Mouse (Mus musculus): ENCODE data around the gene Tomm70a.

The Tomm70a gene

DNA sequence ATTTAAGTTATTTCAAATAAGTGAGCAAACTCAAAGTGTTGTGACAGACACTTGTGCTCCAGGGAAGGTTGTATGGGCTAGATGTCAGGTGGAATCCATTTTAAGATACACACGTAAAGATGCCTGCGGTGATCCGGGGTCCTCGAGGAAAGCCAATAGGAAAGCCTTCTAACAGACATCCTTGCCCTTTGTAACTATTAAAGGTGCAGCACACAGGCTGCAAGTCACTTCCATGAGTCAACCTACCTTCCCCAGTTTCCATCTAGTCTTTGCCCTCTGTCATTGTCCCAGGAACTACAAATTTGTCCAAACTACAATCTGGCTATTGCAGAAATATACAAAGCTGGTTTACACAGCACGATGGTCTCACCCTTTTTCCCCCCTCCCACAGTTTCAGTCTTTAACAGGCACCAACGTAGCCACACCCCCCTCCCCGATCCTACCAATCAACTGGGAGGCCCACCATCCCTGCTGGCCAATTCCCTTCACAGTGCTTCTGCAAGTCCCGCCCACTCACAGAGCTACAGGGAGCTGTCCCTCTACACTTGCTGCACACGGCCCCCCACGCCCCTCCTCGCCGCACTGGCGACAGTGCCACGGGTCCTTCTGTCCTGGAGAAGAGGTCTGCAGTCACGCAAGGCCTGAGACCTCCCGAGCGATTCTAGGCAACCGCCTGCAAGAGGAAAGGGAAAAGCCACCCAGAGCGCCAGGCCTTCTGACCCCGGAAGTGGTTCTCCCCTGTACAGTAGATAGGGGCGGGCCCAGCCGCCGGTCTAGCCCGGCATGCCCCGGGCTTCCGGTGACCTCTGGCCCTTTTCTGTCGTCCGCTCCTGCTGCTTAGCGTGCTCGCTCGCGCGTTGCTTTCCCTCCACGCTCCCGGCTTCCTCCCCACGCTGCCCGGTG lies at the start of gene Tomm70a:
Tomm70a (plus strand) TSS at position 791 of the 903 bp plus-strand sequence.
- DNase-seq: peak; percentile 94 to 97

DNA sequence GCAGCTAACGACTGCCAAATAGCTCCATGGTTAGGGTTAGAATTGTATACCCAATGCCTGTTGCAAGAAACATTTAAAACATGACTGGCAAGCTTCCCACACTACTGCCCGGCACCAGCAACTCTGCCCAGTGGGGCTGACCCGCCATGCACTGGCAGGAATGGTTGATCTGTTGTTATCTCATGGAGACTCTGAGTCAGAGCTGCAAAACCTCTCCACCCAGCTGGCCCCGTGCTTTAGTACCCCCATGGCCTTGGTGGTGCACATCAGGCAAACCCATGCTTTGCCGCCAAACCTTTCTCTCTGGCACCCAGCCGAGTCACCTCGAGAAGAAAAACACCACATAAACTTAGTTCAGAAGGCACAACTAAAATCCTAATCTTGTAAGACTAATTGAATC lies 45.5 kb upstream of the Tomm70a start:
- DNase-seq: no peak

DNA sequence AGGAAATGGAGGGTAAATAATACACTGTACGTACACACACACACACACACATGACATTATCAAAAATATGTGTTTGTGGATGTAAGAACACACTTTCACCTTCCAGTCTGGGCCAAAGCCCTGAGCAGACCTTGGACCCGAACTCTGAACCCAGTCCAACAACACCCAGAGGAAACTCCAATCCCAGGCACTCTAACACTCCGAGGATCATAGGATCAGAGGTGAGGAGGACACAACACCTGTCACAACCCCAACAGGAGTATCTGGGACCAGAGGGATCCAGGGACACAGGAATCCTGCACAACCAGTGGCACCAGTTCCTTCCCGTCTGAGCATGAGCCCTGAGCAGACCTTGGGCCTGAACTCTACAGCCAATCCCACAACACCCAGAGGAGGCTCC lies 41.9 kb upstream of the Tomm70a start:
- no peak for DNase-seq

DNA sequence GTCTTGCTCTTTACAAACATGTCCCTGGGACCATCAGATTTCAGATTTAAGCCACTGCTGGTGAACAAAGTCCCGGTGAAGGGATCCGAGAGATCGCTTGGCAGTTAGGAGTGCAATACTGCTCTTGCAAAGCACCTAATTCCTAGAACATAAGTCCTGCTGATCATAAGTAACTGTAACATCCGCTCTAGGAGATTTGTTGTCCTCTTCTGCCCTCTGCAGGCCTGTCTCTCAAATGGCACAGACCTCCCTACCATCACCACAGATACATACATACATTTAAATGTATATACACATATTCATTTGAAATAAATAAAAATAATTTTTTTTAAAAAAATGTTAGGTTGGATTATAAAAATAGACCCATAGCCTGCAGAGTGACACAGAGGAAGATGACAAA lies 29.0 kb upstream of the Tomm70a start:
- DNase-seq: peak; percentile 60 to 64

DNA sequence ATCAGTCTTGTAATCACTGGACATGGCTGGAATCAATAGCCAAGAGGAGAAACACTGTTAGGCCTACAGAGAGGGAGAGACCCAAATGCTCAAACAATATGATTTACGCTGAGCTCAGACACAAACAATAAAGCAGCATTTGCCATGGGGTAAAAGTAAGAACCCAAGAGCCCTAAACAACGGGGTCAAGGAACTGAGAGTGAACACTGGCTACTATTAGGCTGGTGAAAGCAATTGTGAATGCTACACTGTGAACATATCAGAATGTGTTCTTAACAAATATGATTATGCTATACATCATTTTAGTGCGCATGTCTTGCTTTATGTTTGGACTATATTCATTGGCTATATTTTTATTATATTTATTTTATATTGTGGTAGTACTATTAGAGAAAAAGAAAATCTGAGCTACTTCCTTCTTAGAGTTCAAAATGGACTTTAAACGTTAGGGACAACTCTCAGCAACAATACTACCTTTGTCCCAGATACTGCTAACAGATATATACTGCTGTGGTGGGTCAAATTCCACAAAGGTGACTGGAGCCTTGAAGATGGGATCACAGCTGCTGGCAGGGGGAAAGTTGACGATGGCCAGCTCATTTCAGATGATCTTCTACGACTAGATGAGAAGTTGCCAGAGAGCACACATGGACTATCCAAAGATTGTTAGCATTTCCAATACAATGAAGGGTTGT lies 28.4 kb upstream of the Tomm70a start:
- DNase-seq: no peak

DNA sequence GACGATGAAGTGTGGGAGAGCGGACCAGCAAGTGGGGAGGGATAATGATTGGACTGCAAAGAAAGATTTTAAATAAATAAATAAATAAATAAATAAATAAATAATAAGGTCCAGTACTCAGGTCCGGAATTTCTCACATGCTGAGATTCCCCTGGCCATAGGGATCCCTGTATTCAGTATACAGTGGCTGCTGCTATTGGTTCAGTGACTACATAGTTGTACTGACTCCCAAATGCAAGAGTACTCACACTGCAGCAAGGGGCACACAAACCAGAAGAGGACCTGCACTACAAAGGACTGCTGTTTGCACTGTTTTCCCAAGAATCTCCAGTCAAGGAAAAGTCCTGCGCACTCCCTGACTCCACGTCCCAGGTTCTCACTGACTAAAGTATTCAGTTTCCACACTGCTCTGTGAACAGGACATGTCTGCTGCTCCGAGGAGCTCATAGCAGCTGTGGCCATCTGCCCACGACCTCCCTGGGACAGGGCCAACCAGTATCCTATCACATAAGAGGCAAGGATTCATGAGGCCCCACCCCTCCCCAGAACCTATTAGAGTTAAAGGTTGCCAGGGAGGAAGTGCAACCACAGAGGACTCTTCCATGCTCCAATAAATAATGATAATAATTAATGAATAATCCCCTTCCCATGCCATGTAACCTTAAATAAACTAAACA lies 22.9 kb upstream of the Tomm70a start:
- peak; percentile 41 to 56 for DNase-seq

DNA sequence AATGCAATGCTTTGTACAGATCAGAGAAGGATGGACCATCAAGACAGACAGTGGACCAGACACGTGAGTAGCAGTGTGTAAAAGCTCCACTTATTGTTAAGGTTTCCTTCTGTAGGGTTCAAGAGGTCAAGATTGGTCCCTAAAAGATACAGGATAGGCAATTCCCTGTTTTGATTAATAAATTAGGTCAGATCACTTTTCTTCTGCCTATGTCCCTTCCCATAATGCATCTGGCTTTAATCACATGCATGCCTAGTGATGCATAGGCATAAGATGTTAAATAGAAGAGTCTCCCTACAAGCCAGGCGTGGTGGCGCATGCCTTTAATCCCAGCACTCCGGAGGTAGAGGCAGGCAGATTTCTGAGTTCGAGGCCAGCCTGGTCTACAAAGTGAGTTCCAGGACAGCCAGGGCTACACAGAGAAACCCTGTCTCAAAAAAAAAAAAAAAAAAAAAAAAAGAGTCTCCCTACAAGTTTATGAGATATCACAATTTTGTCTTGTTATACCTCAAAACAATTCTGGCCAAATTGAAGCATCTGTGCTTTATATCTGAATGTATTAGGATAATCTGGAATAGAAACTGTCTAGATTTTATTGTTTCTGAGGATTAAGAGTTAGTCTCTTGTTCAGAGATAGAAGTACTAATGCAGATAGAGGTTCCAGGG lies 21.8 kb upstream of the Tomm70a start:
- DNase-seq: no peak

DNA sequence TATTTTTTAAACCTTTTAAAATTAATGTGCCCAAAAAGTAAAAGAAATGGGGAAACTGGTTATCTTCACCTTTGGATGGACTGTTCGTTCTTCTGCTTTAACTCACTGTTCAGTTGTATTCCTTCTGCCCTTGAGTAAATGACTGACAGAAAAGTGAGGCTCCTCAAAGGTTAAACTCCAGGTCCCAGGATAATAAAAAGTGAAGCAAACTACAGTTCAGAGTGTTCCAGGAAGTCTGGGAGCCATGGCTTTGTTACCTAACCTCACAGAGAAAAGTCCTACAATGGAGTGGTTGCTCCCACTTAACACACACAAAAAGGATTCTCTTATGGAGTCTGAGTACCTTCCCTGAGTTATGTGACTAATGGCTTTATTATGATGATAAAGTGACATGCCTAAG lies 20.3 kb upstream of the Tomm70a start:
- no peak for DNase-seq

DNA sequence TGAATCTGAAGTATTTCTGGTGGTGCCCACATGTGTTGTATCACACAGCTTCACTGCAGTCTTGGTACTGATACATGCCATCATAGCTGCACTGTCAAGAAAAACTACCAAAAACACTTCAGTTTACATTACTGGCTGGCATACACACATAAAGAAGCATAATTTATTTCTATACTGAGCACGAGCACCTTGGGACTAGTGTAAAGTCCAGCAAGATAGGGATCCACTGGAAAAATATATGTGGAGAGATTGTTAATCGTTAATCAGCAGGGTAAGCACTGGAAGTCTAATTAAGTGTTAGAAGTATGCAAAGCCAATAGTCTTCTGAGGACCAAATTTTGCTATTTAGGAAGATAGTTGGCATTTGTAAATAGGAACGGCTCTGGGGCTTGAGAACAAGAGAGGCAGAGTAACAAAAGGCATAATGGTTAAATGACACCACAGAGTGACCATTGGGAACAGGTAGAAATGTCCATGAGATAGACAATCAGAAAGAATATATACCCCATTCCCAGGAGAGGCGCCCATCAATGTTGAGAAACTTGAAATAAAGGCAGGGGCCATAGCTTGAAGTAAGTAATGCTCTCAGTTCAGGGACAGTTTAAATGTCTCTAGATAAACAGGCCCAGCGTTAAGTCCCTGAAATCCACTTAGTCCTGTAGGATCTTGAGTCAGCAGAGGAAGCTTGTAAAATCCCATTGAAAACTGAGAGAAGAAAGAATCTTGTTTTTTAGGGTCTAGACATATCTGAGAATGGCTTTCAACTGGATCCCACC lies 15.1 kb upstream of the Tomm70a start:
- no peak for DNase-seq

DNA sequence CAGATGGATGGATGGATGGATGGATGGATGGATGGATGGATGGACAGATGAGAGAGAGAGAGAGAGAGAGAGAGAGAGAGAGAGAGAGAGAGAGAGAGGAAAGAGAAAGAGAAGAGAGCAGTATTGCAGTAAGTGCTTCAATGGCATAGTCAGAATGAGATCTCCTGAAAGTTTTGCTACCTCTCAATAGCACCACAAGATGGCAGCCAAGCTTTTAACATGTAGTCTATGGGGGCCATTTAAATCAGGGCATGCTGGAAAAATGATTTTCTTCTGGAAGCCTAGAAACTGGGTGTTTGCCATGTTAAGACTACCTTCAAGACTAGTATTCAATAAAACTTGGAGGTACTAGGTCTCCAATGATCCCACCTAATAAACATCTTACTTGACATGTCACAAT lies 5.4 kb upstream of the Tomm70a start:
- DNase-seq: no peak

DNA sequence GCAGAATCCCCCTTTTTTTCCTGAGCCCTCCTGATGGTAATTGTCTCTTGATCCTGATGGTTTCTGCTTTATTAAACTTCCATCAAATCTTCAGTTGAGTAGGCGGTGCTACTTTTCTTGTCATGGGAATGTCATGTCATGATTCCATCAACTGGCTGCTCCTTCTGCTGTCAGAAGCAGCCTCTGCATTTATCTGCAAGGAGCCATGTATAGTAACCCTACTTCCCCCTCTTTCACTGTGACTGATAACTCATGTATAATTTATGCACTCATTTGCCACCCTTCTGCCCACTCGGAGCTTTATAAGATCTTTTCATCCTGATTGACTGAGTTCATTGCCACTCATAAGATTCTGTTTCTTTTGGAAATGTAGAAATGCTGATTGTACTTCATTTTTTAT lies 3.9 kb upstream of the Tomm70a start:
- DNase-seq: no peak

DNA sequence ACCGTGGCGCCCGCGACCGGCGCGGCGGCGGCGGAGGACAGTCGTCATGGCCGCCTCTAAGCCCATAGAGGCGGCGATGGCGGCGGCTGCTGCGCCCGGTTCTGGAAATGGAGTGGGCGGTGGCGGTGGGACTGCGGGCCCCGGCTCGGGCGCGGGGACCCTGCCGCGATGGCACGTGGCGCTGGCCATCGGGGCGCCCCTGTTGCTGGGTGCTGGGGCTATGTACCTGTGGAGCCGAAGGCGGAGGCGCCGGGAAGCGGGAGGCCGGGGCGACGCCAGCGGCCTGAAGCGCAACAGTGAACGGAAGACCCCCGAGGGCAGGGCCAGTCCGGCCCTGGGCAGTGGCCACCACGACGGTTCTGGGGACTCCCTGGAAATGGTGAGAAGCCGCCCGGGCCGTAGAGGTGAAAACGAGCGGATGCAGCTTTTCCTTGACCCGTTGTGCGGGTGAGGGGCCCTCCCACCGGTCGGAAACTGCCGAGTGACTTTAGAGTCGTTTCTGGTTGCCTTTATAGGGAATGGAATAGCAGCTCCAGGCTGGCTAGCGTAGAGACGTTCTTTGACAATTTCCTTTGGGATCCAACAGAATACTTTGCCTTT lies 413 bp downstream of the Tomm70a start:
- peak in 1 of 2 experiments; percentile 52 for DNase-seq

DNA sequence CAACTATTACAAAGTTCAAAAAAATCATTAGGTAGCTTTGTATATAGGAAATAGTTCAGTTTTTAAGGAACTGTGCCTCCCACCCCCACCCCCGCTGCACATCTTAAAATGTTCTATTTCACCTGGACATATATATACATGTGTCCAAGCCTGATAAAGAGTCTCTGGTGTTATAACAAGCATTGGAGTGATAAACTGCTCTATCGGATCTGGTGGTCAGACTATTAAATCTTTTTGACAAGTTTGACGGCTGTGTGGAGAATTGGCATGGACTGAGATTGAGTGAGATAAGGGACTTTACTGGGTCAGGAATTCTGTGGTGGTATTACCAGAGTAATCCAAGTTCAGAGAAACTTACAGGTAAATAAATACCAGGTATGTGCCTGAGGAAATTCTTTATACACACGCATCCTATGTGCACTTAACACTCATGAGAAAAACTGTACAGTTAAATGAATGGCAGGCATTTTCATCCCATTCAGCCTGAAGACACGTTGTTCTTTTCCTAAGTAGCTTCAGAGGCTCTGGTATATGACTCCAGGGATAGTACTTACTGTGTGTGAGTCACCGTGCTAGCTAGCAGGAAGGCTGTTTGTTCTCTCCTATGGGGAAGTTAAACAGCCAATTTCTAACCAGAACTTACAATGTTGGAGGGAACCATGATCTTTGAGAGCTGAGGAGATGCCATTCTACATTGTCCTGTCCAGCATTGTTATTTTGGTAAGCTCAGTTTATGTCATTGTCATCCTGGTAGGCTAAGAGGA lies 1.4 kb downstream of the Tomm70a start:
- DNase-seq: no peak

DNA sequence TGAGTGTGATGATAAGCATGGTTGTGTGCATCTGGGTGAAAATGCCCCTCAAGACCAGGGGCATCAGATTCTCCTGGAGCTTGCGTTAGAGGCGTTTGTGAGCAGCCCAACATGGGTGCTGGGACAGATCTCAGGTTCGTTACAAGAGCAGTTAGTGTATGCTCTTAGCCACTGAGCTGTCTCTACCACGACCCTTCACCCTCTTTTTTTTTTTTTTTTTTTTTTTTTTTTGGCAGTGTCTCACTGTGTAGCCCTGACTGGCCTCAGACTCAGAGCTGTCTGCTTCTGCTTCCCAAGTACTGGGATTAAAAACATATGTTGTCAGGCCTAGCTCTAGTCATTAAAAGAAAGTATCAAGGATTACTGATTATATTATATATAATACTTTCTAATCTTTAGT lies 4.8 kb downstream of the Tomm70a start:
- DNase-seq: no peak

DNA sequence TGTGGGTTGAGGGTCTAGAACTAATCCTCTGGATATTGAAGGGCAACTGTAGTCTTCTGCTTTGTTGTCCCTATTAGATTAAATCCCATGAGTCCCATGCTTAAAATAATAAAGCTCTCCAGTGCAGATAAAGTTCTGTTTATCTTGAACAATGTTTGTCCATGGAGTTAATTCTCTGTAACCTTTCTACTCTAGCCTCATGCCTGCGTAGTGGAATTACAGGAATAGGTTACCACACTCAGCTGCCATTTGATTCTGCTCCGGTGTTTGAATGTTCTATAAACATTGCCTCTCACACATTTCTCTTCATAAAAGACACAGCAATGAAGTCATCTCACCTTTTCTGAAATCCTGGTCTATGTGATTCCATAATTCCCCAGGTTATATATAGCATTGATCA lies 6.3 kb downstream of the Tomm70a start:
- no peak for DNase-seq

DNA sequence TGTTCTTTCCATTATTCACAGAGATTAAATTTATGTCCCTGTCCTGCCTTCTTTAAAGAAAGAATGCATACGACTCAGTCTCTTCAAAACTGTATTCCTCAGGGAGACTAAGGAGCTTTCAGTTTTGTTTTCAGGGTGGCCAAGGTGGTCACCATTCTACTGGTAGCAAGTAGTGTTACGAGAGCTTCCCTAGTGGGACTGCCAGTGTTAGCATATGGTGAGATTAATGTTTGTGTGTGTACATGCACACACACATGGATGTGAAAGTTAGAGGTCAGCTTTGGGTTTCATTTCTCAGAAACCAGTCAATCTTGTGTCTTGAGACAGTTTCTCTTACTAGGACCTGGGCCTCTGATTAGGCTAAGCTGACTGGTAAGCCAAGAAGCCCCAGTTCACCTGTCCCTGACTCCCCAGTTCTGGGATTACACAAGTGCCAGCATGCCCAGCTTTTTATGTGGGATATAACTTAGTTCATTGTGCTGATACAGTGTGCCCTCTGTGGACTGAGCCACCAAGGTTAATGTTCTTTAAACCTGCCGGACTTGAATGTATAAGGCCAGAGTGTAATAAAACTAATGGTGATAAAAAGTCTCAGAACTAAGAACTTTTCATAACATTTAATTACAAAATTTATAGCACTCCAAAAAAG lies 9.4 kb downstream of the Tomm70a start:
- no peak for DNase-seq

DNA sequence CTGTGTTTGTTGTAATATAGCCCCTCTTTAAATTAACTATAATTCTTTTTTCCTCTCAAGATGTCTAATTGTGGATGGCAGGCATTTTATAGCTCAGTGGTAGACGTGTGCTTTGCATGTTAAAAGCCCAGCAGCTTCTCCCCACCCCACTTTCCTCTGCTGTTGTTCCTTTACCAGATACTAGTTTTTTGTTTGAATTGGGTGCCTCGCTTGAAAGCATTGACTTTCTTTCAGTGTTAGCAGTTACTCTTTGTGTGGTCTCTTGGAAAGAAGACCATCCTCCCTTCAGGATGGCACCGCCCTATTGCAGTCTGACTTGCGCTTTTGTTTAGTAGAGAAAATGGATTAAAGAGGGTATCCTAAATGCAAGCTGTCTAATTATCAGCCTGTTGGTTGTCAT lies 10.0 kb downstream of the Tomm70a start:
- DNase-seq: no peak

DNA sequence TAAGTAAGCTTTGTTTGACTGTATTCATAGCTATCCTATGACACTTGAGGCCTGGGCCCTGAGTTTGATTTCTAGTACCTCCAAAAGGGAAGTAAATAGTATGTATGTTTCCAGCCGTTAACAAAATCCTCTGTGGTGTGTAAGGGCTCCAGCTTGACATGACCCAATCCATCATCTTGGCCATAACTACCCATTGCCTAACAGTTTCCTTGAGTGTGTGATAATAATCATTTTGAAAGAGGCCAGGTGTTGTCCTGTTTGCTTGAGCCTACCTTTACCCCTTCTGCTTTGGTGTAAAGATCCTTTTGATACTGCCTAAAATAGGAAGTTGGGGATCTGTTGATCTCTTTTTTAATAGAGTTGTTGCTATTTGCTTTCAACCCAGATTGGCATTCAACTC lies 10.8 kb downstream of the Tomm70a start:
- DNase-seq: no peak

DNA sequence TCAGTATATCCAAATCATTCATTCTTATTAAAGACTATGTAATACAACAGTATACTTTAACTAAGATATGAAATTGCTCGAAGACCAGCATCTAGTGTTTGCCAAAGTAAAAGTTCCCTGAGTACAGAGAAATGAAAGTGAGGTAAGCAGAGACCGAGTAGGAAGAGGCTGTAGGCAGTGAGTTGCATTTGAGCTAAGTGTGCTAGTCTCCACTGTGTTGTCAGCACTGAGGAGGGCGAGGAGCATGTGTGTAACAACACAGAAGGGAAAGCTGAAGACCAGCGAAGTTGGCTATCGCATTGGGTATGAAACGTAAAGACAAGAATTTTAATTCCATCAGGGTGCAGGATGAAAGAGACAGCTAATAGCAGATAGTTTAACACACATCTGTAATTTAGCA lies 12.1 kb downstream of the Tomm70a start:
- DNase-seq: no peak

DNA sequence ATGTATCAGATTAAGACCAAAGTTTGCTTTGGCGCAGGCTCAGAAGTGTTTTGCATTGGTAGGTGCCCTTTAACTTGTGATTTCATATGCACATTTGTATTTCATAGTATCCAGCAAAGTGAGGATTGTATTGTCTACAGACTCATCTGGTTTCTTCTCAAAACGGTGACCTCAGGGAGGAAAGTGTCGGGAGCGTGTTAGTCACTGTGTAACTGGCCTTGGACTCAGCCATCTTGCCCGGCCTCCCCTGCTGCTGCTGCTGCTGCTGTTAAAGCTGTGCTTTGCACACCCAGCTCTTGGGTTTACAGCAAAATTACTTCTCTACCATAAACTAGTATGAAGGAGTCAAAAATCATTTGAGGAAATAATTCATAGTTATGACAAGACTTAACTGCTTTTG lies 23.2 kb downstream of the Tomm70a start:
- DNase-seq: no peak

DNA sequence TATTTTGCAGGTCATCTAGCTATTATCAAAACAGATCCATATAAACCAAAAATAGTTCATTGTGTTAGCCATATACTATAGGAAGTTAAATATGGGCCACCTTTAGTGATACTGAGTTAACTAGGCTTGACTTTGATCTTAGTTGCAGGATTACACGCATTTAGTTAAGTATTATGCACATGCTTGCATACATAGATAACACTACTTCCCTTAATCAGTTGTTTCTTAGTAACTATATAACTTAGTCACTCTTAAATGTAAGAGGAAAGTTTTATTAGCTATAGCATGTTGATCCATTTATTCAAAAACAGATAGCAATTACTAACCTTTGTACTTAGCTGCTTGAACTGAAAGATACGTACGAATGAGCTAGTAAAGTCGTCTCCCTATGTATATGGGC lies 29.9 kb downstream of the Tomm70a start:
- no peak for DNase-seq

Data from kidney, postnatal 4 days (tissue).